Mouse (Mus musculus) megakaryocyte, embryonic 14.5 days (primary cell): Measurements from ENCODE around the gene Odf3l1.

Experiments used
- FLI1 ChIP-seq: IDR thresholded peaks from 2 replicates; pipeline ENCODE4 v1.6.1; 2012; ENCODE audit warnings: low read length, inconsistent platforms, mixed read lengths
- GATA1 ChIP-seq: IDR thresholded peaks from 3 replicates; pipeline ENCODE4 v1.6.1; 2012; ENCODE audit warnings: mixed read lengths, low read length, inconsistent platforms, borderline replicate concordance

- TF ChIP-seq GATA1 (no peak), FLI1 (no peak)
Observed at GRCm38 (mm10) chr9:56828841-56829240, 35.6 kb downstream of the Odf3l1 start.
